Mouse (Mus musculus) kidney, embryonic 14.5 days (tissue): ENCODE measurements at regions not wholly inside any gene's neighbourhood (a gene's known extent, or its start where the extent isn't known, plus 50 kb on each side); places are given as distances from the start of the nearest gene placed in this dataset.

Experiments
- ATAC-seq: fragments of 200-750 bp; cut with Nextera tagmentation; 2 replicates; pipeline ENCODE4 v1.8.0; 2017; ENCODE audit warnings: moderate number of reproducible peaks, mild to moderate bottlenecking, moderate TSS enrichment, moderate library complexity; ENCODE audit not compliant: low FRiP score, low TSS enrichment
- H3K27ac ChIP-seq: fragments of 300-500 bp; sonication (generic); 2 replicates; pipeline ENCODE4 v1.5.1; 2014; ENCODE audit warnings: low read depth, mild to moderate bottlenecking, low read length, moderate library complexity, mixed read lengths
- H3K27me3 ChIP-seq: fragments of 300-500 bp; sonication (generic); 2 replicates; pipeline ENCODE4 v1.6.1; 2014; ENCODE audit warnings: mild to moderate bottlenecking, low read length; ENCODE audit not compliant: control insufficient read depth, insufficient read depth
- H3K36me3 ChIP-seq: fragments of 300-500 bp; sonication (generic); 2 replicates; pipeline ENCODE4 v1.6.1; 2014; ENCODE audit warnings: low read length, mixed read lengths; ENCODE audit not compliant: control insufficient read depth, insufficient read depth
- H3K4me1 ChIP-seq: fragments of 300-500 bp; sonication (generic); 2 replicates; pipeline ENCODE4 v1.6.1; 2014; ENCODE audit warnings: low read length, mixed read lengths; ENCODE audit not compliant: control insufficient read depth, insufficient read depth
- H3K4me2 ChIP-seq: fragments of 300-500 bp; sonication (generic); replicated peaks from 2 replicates; pipeline ENCODE4 v1.6.1; 2014; ENCODE audit warnings: low read depth, mild to moderate bottlenecking, low read length
- H3K4me3 ChIP-seq: fragments of 300-500 bp; sonication (generic); 2 replicates; pipeline ENCODE4 v1.5.1; 2014; ENCODE audit warnings: mild to moderate bottlenecking, low read length
- H3K9ac ChIP-seq: fragments of 300-500 bp; sonication (generic); 2 replicates; pipeline ENCODE4 v1.6.1; 2014; ENCODE audit warnings: low read depth, mild to moderate bottlenecking, low read length, moderate library complexity
- H3K9me3 ChIP-seq: fragments of 300-500 bp; sonication (generic); 2 replicates; pipeline ENCODE4 v1.6.1; 2016; ENCODE audit warnings: low read length; ENCODE audit not compliant: control insufficient read depth
- WGBS: fragments of 180-500 bp; shearing (Covaris S2); extraction: QIAGEN DNeasy Blood & Tissue Kit; methylation state at CpG from one replicate; pipeline ENCODE4 v1.1.7; 2014; 5-methylcytosine and 5-hydroxymethylcytosine counted together

GRCm38 (mm10) chr14:73730796-73731195 lies 69.8 kb downstream of the Gm21750 start:
- H3K9ac ChIP-seq: no peak overlapping the region
- no peaks in the 10 kb centered on the region for H3K9me3 ChIP-seq
- no peak overlapping the region for H3K27ac ChIP-seq
- no peaks in the 10 kb centered on the region for H3K36me3 ChIP-seq
- no peak for ATAC-seq
- no peak overlapping the region for H3K4me3 ChIP-seq
- no peak overlapping the region for H3K4me2 ChIP-seq
- H3K4me1 ChIP-seq: no peaks in the 10 kb centered on the region
- no peaks in the 10 kb centered on the region for H3K27me3 ChIP-seq
- WGBS: 96% methylated on average over 1 of the region's 1 CpGs

- Histone ChIP-seq H3K36me3 (no peaks in the 10 kb centered on the region), H3K4me1 (no peaks in the 10 kb centered on the region), H3K9me3 (no peaks in the 10 kb centered on the region), H3K27me3 (no peaks in the 10 kb centered on the region), H3K27ac (no peak overlapping the region), H3K4me2 (no peak overlapping the region), H3K9ac (no peak overlapping the region), H3K4me3 (no peak overlapping the region)
- WGBS: 59% methylated on average over 3 of the region's 3 CpGs
- no peak for ATAC-seq
Measured at GRCm38 (mm10) chr14:73732161-73732560, 71.1 kb downstream of the Gm21750 start.

- H3K27me3 ChIP-seq: no peaks in the 10 kb centered on the region
- no peak for ATAC-seq
- no peaks in the 10 kb centered on the region for H3K9me3 ChIP-seq
- no peak overlapping the region for H3K4me2 ChIP-seq
- H3K4me1 ChIP-seq: no peaks in the 10 kb centered on the region
- H3K9ac ChIP-seq: no peak overlapping the region
- no peaks in the 10 kb centered on the region for H3K36me3 ChIP-seq
- H3K4me3 ChIP-seq: no peak overlapping the region
- H3K27ac ChIP-seq: no peak overlapping the region
- WGBS: 84% methylated on average over 6 of the region's 6 CpGs
Measured at GRCm38 (mm10) chr14:73750790-73751189, 89.8 kb downstream of the Gm21750 start.

GRCm38 (mm10) chr14:73759986-73760385 lies 99.0 kb downstream of the Gm21750 start:
- WGBS: 26% methylated on average over 1 of the region's 1 CpGs
- H3K36me3 ChIP-seq: no peaks in the 10 kb centered on the region
- H3K4me2 ChIP-seq: no peak overlapping the region
- no peaks in the 10 kb centered on the region for H3K9me3 ChIP-seq
- no peak overlapping the region for H3K4me3 ChIP-seq
- no peaks in the 10 kb centered on the region for H3K4me1 ChIP-seq
- H3K9ac ChIP-seq: no peak overlapping the region
- no peaks in the 10 kb centered on the region for H3K27me3 ChIP-seq
- H3K27ac ChIP-seq: no peak overlapping the region
- no peak for ATAC-seq

- Histone ChIP-seq H3K27me3 (no peaks in the 10 kb centered on the region), H3K4me2 (no peak overlapping the region), H3K9me3 (no peaks in the 10 kb centered on the region), H3K36me3 (no peaks in the 10 kb centered on the region), H3K9ac (no peak overlapping the region), H3K27ac (no peak overlapping the region), H3K4me1 (no peaks in the 10 kb centered on the region), H3K4me3 (no peak overlapping the region)
- ATAC-seq: no peak
- WGBS: 36% methylated on average over 3 of the region's 3 CpGs
Measured at GRCm38 (mm10) chr14:73772964-73773363, 111.9 kb downstream of the Gm21750 start.

GRCm38 (mm10) chr14:73773810-73774209 lies 112.8 kb downstream of the Gm21750 start:
- Histone ChIP-seq H3K9me3 (no peaks in the 10 kb centered on the region), H3K9ac (no peak overlapping the region), H3K4me2 (no peak overlapping the region), H3K36me3 (no peaks in the 10 kb centered on the region), H3K27ac (no peak overlapping the region), H3K4me3 (no peak overlapping the region), H3K27me3 (no peaks in the 10 kb centered on the region), H3K4me1 (no peaks in the 10 kb centered on the region)
- ATAC-seq: no peak
- WGBS: 38% methylated on average over 1 of the region's 1 CpGs

GRCm38 (mm10) chr14:73776066-73776465 lies 115.0 kb downstream of the Gm21750 start:
- Histone ChIP-seq H3K4me2 (no peak overlapping the region), H3K4me1 (no peaks in the 10 kb centered on the region), H3K36me3 (no peaks in the 10 kb centered on the region), H3K27me3 (no peaks in the 10 kb centered on the region), H3K4me3 (no peak overlapping the region), H3K27ac (no peak overlapping the region), H3K9me3 (no peaks in the 10 kb centered on the region), H3K9ac (no peak overlapping the region)
- 21% methylated on average over 1 of the region's 1 CpGs for WGBS
- ATAC-seq: peak; percentile 66; the same call in 1 of the 2 replicates

GRCm38 (mm10) chr14:73807169-73807568 lies 146.1 kb downstream of the Gm21750 start:
- H3K27ac ChIP-seq: no peak overlapping the region
- no peak overlapping the region for H3K9ac ChIP-seq
- no peak overlapping the region for H3K4me2 ChIP-seq
- no peaks in the 10 kb centered on the region for H3K9me3 ChIP-seq
- H3K4me1 ChIP-seq: no peaks in the 10 kb centered on the region
- H3K36me3 ChIP-seq: no peaks in the 10 kb centered on the region
- no peak for ATAC-seq
- no peaks in the 10 kb centered on the region for H3K27me3 ChIP-seq
- no peak overlapping the region for H3K4me3 ChIP-seq

- H3K27me3 ChIP-seq: no peaks in the 10 kb centered on the region
- ATAC-seq: no peak
- no peaks in the 10 kb centered on the region for H3K9me3 ChIP-seq
- H3K36me3 ChIP-seq: no peaks in the 10 kb centered on the region
- no peak overlapping the region for H3K4me3 ChIP-seq
- H3K9ac ChIP-seq: no peak overlapping the region
- H3K4me1 ChIP-seq: no peaks in the 10 kb centered on the region
- no peak overlapping the region for H3K4me2 ChIP-seq
- 70% methylated on average over 6 of the region's 6 CpGs for WGBS
- H3K27ac ChIP-seq: no peak overlapping the region
Measured at GRCm38 (mm10) chr14:73838890-73839289, 177.9 kb downstream of the Gm21750 start.

- no peaks in the 10 kb centered on the region for H3K36me3 ChIP-seq
- H3K4me3 ChIP-seq: no peak overlapping the region
- H3K27me3 ChIP-seq: no peaks in the 10 kb centered on the region
- H3K4me1 ChIP-seq: no peaks in the 10 kb centered on the region
- H3K27ac ChIP-seq: no peak overlapping the region
- 39% methylated on average over 2 of the region's 2 CpGs for WGBS
- no peak for ATAC-seq
- no peak overlapping the region for H3K4me2 ChIP-seq
- no peak overlapping the region for H3K9ac ChIP-seq
- H3K9me3 ChIP-seq: no peaks in the 10 kb centered on the region
Measured at GRCm38 (mm10) chr14:73861782-73862181, 200.8 kb downstream of the Gm21750 start.
